Mouse (Mus musculus): ENCODE data around the gene Cnot11.
"Not testable (repeated sequence)": the region's sequence is repeated elsewhere in the genome, so short reads cannot be mapped to it uniquely, and the experiment has no call there.

The Cnot11 gene

DNA sequence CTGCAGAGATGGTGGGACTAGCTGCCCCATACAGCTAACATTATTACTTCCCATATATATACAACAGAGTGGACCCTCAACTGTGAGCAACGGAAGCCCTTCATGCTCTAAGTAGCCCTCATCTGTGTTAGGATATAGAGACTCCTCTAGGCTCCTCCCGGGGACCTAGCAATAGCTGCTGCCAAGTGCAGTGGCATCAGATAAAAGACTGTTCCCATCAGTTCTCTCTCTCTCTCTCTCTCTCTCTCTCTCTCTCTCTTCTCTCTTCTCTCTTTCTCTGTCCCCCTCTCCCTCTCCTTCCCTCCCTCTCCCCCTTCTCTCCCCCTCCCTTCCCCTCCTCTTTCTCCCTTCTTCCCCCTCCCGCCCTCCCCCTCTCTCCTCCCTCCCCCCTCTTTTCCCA, 46.4 kb downstream of the Cnot11 start:
- no peak for DNase-seq

DNA sequence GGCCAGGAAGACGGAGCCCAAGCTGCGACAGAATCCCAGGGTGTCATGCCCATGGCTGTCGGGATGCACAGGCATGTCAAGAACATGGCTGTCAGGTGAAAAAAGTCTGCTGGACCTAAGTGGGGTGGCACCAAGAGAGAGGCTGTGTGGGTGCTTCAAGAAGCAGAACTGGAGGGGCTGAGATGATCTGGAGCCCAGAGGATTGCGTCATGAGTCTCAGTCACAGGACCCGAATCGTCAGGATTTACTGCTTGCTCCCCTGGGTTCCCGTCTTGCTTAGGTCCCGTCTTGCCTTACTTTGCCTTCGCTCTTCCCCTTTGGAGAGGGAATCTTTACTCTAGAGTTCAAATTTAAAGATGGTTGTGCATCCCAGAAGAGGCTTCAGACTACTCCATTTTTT, 48.4 kb downstream of the Cnot11 start:
- no peak for DNase-seq

DNA sequence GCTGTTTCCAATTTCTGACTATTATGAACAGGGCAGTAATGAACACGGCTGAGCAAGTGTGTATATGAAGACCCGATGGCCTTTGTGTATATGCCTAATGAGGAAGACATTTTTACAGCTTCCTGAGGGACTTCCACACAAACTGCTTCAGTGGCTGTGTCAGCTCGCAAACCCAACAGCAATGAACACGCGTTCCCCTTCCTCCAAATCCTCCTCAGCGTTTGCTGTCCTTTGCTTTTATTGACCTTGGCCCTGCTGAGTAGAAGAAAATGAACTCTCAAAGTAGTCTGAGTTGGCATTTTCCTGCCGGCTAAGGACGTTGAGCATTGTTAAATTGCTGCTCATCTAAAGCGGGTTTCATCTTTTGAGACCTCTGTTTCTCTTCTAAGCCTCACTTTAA, 50.6 kb downstream of the Cnot11 start:
- no peak for DNase-seq

DNA sequence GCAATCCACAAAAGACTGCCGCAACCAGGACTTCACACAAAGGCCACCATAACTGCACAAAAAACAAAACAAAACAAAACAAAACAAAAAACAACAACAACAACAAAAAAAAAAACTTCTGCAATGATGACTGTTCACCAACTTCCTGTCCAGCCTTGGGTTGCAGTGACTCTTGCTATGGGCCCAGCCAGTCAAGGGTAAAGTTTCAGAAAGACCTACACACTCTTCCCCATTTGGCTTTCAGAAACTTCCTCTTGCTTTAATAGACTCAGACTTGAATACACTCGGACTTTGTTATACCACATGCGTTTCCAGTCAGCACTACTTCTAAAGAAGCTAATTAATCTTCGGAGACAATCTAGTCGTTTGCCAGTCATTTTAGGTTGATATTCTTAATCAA, 55.4 kb downstream of the Cnot11 start:
- DNase-seq, result no peak

DNA sequence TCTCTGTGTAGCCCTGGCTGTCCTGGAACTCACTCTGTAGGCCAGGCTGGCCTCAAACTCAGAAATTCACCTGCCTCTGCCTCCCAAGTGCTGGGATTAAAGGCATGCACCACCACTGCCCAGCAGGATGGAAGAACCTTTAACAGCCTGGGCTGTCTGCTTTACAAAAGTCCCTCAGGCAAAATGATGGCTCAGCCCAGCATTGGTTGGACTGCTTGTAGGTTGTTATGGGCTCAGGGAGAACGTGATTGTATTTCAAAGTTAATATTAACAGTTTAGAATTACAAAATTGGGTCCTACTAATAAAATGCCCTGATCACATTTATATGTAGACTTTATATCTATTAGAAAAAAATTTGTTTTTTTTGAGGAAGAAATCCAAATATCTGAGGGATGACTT, 56.8 kb downstream of the Cnot11 start:
- not testable (repeated sequence) for DNase-seq

DNA sequence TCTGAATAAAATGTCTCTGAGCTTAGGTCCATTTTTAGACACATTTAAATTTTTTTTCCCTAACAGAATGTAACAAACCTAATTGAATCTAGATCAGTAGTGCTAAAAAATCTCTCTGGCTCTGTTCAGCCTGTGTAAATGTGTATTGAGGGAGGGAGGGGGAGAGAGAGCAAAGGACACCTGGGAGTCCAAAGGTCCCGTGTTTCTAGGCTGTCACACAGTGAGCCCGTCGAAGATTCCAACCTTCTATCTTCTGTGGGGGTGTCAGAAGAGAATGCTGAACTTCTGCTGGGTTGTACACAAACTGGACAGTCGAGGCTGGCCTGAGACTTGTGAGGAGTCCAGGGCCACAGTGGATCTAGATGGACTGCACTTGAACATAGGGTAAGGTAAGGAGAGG, 57.3 kb downstream of the Cnot11 start:
- no peak for DNase-seq

DNA sequence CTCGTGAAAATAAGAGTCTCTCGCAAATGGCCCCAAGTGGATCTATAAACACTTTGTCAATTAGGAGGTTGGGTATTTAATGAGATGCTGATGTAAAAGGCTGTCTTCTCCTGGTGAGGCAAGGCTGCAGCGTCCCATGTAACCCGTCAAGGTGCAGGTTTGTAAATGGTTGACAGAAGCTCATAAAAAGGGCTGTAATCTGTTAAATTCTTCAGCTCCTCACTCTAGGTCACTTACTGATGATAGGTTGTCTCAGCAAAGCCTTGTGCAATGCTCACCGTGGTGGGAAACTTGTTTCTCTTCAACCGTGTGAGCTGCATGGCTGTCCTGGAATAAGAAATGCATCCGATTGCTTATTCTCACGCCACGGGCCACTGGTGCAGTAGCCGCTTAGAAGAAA, 59.0 kb downstream of the Cnot11 start:
- no peak for DNase-seq
